Mouse (Mus musculus): Measurements from ENCODE around the gene Vamp2. TPM values are rescaled to one million over a fixed set of nuclear protein-coding genes. Genes with fewer than 3 reads are reported as not detected.
A peak's percentile ranks its signal among the peaks of the same experiment; 100 is the strongest.

Vamp2 gene
- polyA plus RNA-seq, 1 experiment: 58.3 TPM

- 0 out of 2 replicates have a peak, but pooled peaks cover 3% of the 10 kb centered on the region for H3K4me1 ChIP-seq (ENCODE audit: control insufficient read depth, insufficient read depth, low read length)
Measured at GRCm38 (mm10) chr11:69123056-69123692, 34.9 kb downstream of the Vamp2 start.

GRCm38 (mm10) chr11:69123693-69124497 lies 35.6 kb downstream of the Vamp2 start:
- TF ChIP-seq CTCF (IDR thresholded peaks at IDR 0.05; ENCODE audit: borderline replicate concordance, insufficient read depth, low read length) (no peak), POLR2A (IDR thresholded peaks at IDR 0.05; ENCODE audit: low read depth, low read length) (no peak)
- H3K4me1 ChIP-seq (ENCODE audit: control insufficient read depth, insufficient read depth, low read length): 0 out of 2 replicates have a peak, but pooled peaks cover 3% of the 10 kb centered on the region
- peak overlapping the region; percentile 78 for H3K27ac ChIP-seq (ENCODE audit: insufficient read depth, low read length)
- peak overlapping the region; percentile 62 for H3K4me3 ChIP-seq (ENCODE audit: insufficient read depth, low read length)

More at GRCm38 (mm10) chr11:69123056-69123692, 34.9 kb downstream of the Vamp2 start:
- Histone ChIP-seq H3K4me3 (ENCODE audit: insufficient read depth, low read length) (peak overlapping the region; percentile 62), H3K27ac (ENCODE audit: insufficient read depth, low read length) (no peak overlapping the region)
- TF ChIP-seq CTCF (IDR thresholded peaks at IDR 0.05; ENCODE audit: borderline replicate concordance, insufficient read depth, low read length): no peak
- peak; percentile 41; the same call in 1 of the 2 replicates for TF ChIP-seq POLR2A (IDR thresholded peaks at IDR 0.05; ENCODE audit: low read depth, low read length)

GRCm38 (mm10) chr11:69124498-69124847 lies 36.2 kb downstream of the Vamp2 start:
- 0 out of 2 replicates have a peak, but pooled peaks cover 3% of the 10 kb centered on the region for H3K4me1 ChIP-seq (ENCODE audit: control insufficient read depth, insufficient read depth, low read length)

GRCm38 (mm10) chr11:69125041-69125851 lies 37.0 kb downstream of the Vamp2 start:
- H3K4me3 ChIP-seq (ENCODE audit: insufficient read depth, low read length): peak overlapping the region; percentile 62
- TF ChIP-seq CTCF (IDR thresholded peaks at IDR 0.05; ENCODE audit: borderline replicate concordance, insufficient read depth, low read length): no peak; the same call in 1 of the 2 replicates
- no peak for TF ChIP-seq POLR2A (IDR thresholded peaks at IDR 0.05; ENCODE audit: low read depth, low read length)
- H3K27ac ChIP-seq (ENCODE audit: insufficient read depth, low read length): peak overlapping the region; percentile 41
- H3K4me1 ChIP-seq (ENCODE audit: control insufficient read depth, insufficient read depth, low read length): 0 out of 2 replicates have a peak, but pooled peaks cover 3% of the 10 kb centered on the region

More at GRCm38 (mm10) chr11:69124498-69124847, 36.2 kb downstream of the Vamp2 start:
- TF ChIP-seq CTCF (IDR thresholded peaks at IDR 0.05; ENCODE audit: borderline replicate concordance, insufficient read depth, low read length): no peak
- TF ChIP-seq POLR2A (IDR thresholded peaks at IDR 0.05; ENCODE audit: low read depth, low read length): no peak
- H3K4me3 ChIP-seq (ENCODE audit: insufficient read depth, low read length): no peak overlapping the region
- H3K27ac ChIP-seq (ENCODE audit: insufficient read depth, low read length): no peak overlapping the region

- 0 out of 2 replicates have a peak, but pooled peaks cover 3% of the 10 kb centered on the region for H3K4me1 ChIP-seq (ENCODE audit: control insufficient read depth, insufficient read depth, low read length)
- TF ChIP-seq CTCF (IDR thresholded peaks at IDR 0.05; ENCODE audit: borderline replicate concordance, insufficient read depth, low read length) (no peak), POLR2A (IDR thresholded peaks at IDR 0.05; ENCODE audit: low read depth, low read length) (no peak)
- H3K27ac ChIP-seq (ENCODE audit: insufficient read depth, low read length): peak within 1 kb of the TSS; percentile 41
Measured at GRCm38 (mm10) chr11:69125852-69125918, 37.4 kb downstream of the Vamp2 start, which contains the start of gene Aloxe3. Gene Aloxe3 (plus strand): TSS chr11:69125896.

GRCm38 (mm10) chr11:69125919-69126705 lies 37.8 kb downstream of the Vamp2 start:
- H3K27ac ChIP-seq (ENCODE audit: insufficient read depth, low read length): no peak overlapping the region
- TF ChIP-seq CTCF (IDR thresholded peaks at IDR 0.05; ENCODE audit: borderline replicate concordance, insufficient read depth, low read length) (no peak), POLR2A (IDR thresholded peaks at IDR 0.05; ENCODE audit: low read depth, low read length) (no peak)
- H3K4me3 ChIP-seq (ENCODE audit: insufficient read depth, low read length): peak overlapping the region; percentile 62
- H3K4me1 ChIP-seq (ENCODE audit: control insufficient read depth, insufficient read depth, low read length): 0 out of 2 replicates have a peak, but pooled peaks cover 3% of the 10 kb centered on the region

More at GRCm38 (mm10) chr11:69125852-69125918, 37.4 kb downstream of the Vamp2 start, which contains the start of gene Aloxe3:
- peak within 1 kb of the TSS; percentile 62 for H3K4me3 ChIP-seq (ENCODE audit: insufficient read depth, low read length)

GRCm38 (mm10) chr11:69126706-69127095 lies 38.4 kb downstream of the Vamp2 start:
- H3K27ac ChIP-seq (ENCODE audit: insufficient read depth, low read length): no peak overlapping the region
- 0 out of 2 replicates have a peak, but pooled peaks cover 3% of the 10 kb centered on the region for H3K4me1 ChIP-seq (ENCODE audit: control insufficient read depth, insufficient read depth, low read length)
- TF ChIP-seq POLR2A (IDR thresholded peaks at IDR 0.05; ENCODE audit: low read depth, low read length) (no peak), CTCF (IDR thresholded peaks at IDR 0.05; ENCODE audit: borderline replicate concordance, insufficient read depth, low read length) (no peak)
- H3K4me3 ChIP-seq (ENCODE audit: insufficient read depth, low read length): no peak overlapping the region

GRCm38 (mm10) chr11:69128426-69129122 lies 40.3 kb downstream of the Vamp2 start:
- Histone ChIP-seq H3K4me1 (ENCODE audit: control insufficient read depth, insufficient read depth, low read length) (0 out of 2 replicates have a peak, but pooled peaks cover 3% of the 10 kb centered on the region), H3K27ac (ENCODE audit: insufficient read depth, low read length) (no peak overlapping the region), H3K4me3 (ENCODE audit: insufficient read depth, low read length) (no peak overlapping the region)
- TF ChIP-seq CTCF (IDR thresholded peaks at IDR 0.05; ENCODE audit: borderline replicate concordance, insufficient read depth, low read length): no peak

Data from embryonic fibroblast, embryonic 13.5 days (primary cell).